Mouse (Mus musculus) layer of hippocampus, adult 11-12 months (tissue): ENCODE results near the gene Spen.

Experiments
- DNase-seq: peaks from one replicate; pipeline ENCODE4 v3.0.0; 2022; ENCODE audit warnings: low spot score

The Spen gene

GRCm38 (mm10) chr4:141472641-141473321 is 65.6 kb downstream of the Spen start:
- DNase-seq, result no peak

- DNase-seq, result no peak
Measured at GRCm38 (mm10) chr4:141471491-141471890, 66.9 kb downstream of the Spen start.

GRCm38 (mm10) chr4:141469343-141469742 is 69.1 kb downstream of the Spen start:
- no peak for DNase-seq

- DNase-seq, result no peak
Measured at GRCm38 (mm10) chr4:141468576-141468975, 69.8 kb downstream of the Spen start.

- no peak for DNase-seq
Measured at GRCm38 (mm10) chr4:141467581-141467927, 70.8 kb downstream of the Spen start.

GRCm38 (mm10) chr4:141466844-141467580 is 71.4 kb downstream of the Spen start:
- no peak for DNase-seq

- no peak for DNase-seq
Measured at GRCm38 (mm10) chr4:141466289-141466795, 72.1 kb downstream of the Spen start.

- DNase-seq, result no peak
Measured at GRCm38 (mm10) chr4:141465512-141466288, 72.7 kb downstream of the Spen start.

GRCm38 (mm10) chr4:141464722-141465121 is 73.7 kb downstream of the Spen start:
- no peak for DNase-seq

- DNase-seq, result no peak
Measured at GRCm38 (mm10) chr4:141463472-141463871, 74.9 kb downstream of the Spen start.

- no peak for DNase-seq
Measured at GRCm38 (mm10) chr4:141461576-141461975, 76.8 kb downstream of the Spen start.

GRCm38 (mm10) chr4:141461088-141461487 is 77.3 kb downstream of the Spen start:
- no peak for DNase-seq

GRCm38 (mm10) chr4:141460481-141460880 is 77.9 kb downstream of the Spen start:
- no peak for DNase-seq

- no peak for DNase-seq
Measured at GRCm38 (mm10) chr4:141459766-141460165, 78.6 kb downstream of the Spen start.

- no peak for DNase-seq
Measured at GRCm38 (mm10) chr4:141458888-141459287, 79.5 kb downstream of the Spen start.

GRCm38 (mm10) chr4:141458236-141458635 is 80.2 kb downstream of the Spen start:
- no peak for DNase-seq

GRCm38 (mm10) chr4:141456193-141456938 is 82.0 kb downstream of the Spen start:
- no peak for DNase-seq

GRCm38 (mm10) chr4:141455526-141455925 is 82.9 kb downstream of the Spen start:
- DNase-seq, result no peak

GRCm38 (mm10) chr4:141454581-141455350 is 83.6 kb downstream of the Spen start:
- DNase-seq, result no peak

GRCm38 (mm10) chr4:141451916-141452450 is 86.4 kb downstream of the Spen start:
- DNase-seq, result no peak

GRCm38 (mm10) chr4:141451251-141451650 is 87.1 kb downstream of the Spen start:
- no peak for DNase-seq
